Mouse (Mus musculus) liver, embryonic 13.5 days (tissue): ENCODE measurements around the gene Tmem190. TPM values are rescaled to one million over a fixed set of nuclear protein-coding genes. Genes with fewer than 3 reads are reported as not detected.

ENCODE experiments used
- ATAC-seq: fragments of 200-750 bp; cut with Nextera tagmentation; 2 replicates; pipeline ENCODE4 v1.8.0; 2017; ENCODE audit warnings: low read depth, mild to moderate bottlenecking, moderate number of reproducible peaks, moderate library complexity
- DNase-seq: peaks from one replicate; pipeline ENCODE4 v3.0.0; 2022
- H3K27ac ChIP-seq: fragments of 300-500 bp; sonication (generic); 2 replicates; pipeline ENCODE4 v1.5.1; 2015; ENCODE audit warnings: moderate library complexity, mild to moderate bottlenecking, inconsistent platforms
- H3K27me3 ChIP-seq: fragments of 300-500 bp; sonication (generic); 2 replicates; pipeline ENCODE4 v1.6.1; 2015; ENCODE audit warnings: mild to moderate bottlenecking, inconsistent platforms
- H3K36me3 ChIP-seq: fragments of 300-500 bp; sonication (generic); 2 replicates; pipeline ENCODE4 v1.6.1; 2015; ENCODE audit warnings: mild to moderate bottlenecking, inconsistent platforms
- H3K4me1 ChIP-seq: fragments of 300-500 bp; sonication (generic); replicated peaks from 2 replicates; pipeline ENCODE4 v1.6.1; 2015; ENCODE audit warnings: inconsistent platforms
- H3K4me2 ChIP-seq: fragments of 300-500 bp; sonication (generic); 2 replicates; pipeline ENCODE4 v1.6.1; 2015; ENCODE audit warnings: inconsistent platforms, mild to moderate bottlenecking, moderate library complexity
- H3K4me3 ChIP-seq: fragments of 300-500 bp; sonication (generic); replicated peaks from 2 replicates; pipeline ENCODE4 v1.5.1; 2015; ENCODE audit warnings: mild to moderate bottlenecking, inconsistent platforms
- H3K9ac ChIP-seq: fragments of 300-500 bp; sonication (generic); 2 replicates; pipeline ENCODE4 v1.6.1; 2015; ENCODE audit warnings: mild to moderate bottlenecking, inconsistent platforms
- H3K9me3 ChIP-seq: fragments of 300-500 bp; sonication (generic); replicated peaks from 2 replicates; pipeline ENCODE4 v1.6.1; 2016; ENCODE audit warnings: inconsistent platforms
- WGBS: fragments of 180-500 bp; shearing (Covaris S2); methylation state at CpG from one replicate; pipeline ENCODE4 v1.1.7; 2015; ENCODE audit not compliant: insufficient replicate concordance; 5-methylcytosine and 5-hydroxymethylcytosine counted together
- polyA plus RNA-seq: library from polyadenylated mRNA; unstranded; fragments of >200 nt; fragmentation: Nextera tagmentation; extraction: Ambion mirVana; gene quantifications from 2 replicates; pipeline ENCODE4 v1.2.1, GENCODE M21; 2015

The Tmem190 gene
- polyA plus RNA-seq, 1 experiment from 2014 or later, result 0.44 TPM

DNA sequence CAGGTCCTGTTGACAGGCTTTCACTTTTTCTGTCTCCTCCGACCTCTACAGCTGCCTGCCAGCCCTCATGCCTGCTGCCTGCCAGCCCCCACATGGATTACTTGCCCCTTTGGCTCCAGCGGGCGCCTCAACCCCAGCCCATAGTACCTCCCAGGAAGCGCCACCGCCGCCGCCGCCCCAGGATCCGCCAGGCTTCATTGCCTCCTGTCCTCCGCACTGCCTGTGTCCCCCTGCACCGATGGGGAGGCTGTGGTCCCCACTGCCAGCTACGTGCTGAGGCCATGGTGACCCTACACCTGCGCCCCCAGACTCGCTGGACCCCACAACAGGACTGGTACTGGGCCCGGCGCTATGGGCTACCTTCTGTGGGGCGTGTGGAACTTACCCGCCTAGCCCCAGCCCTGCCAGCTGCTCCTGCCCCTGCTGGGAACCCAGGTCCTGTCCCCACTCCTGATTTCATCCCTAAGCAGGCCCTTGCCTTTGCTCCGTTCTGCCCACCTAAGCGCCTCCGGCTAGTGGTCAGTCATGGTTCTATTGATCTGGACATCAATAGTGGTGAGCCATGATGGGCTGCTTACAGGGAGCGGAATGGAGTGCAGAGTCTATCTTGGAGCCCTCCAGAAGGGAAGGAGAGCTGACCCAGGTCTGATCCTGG, 36.3 kb upstream of the Tmem190 start:
- DNase-seq (peak; percentile 9), ATAC-seq (no peak)
- Histone ChIP-seq H3K27me3 (no peaks in the 10 kb centered on the region), H3K4me1 (peaks cover 98% of the 10 kb centered on the region), H3K9me3 (no peaks in the 10 kb centered on the region), H3K36me3 (peaks cover 68% of the 10 kb centered on the region), H3K9ac (peak overlapping the region; percentile 76), H3K4me2 (peak overlapping the region; percentile 96), H3K27ac (peak overlapping the region; percentile 99), H3K4me3 (peak overlapping the region; percentile 35)
- 85% methylated on average over 22 of the region's 22 CpGs for WGBS

- ATAC-seq (peak; percentile 77), DNase-seq (peak; percentile 78)
- peak overlapping the region; percentile 99 for H3K27ac ChIP-seq
- H3K36me3 ChIP-seq, result peaks cover 64% of the 10 kb centered on the region
- peak overlapping the region; percentile 35 for H3K4me3 ChIP-seq
- WGBS, result 31% methylated on average over 9 of the region's 9 CpGs
- H3K4me2 ChIP-seq, result peak overlapping the region; percentile 96
- H3K27me3 ChIP-seq, result no peaks in the 10 kb centered on the region
- H3K9ac ChIP-seq, result peak overlapping the region; percentile 76
- H3K9me3 ChIP-seq, result no peaks in the 10 kb centered on the region
- peaks cover 98% of the 10 kb centered on the region for H3K4me1 ChIP-seq
Measured at GRCm38 (mm10) chr7:4747156-4747899, 35.4 kb upstream of the Tmem190 start.

DNA sequence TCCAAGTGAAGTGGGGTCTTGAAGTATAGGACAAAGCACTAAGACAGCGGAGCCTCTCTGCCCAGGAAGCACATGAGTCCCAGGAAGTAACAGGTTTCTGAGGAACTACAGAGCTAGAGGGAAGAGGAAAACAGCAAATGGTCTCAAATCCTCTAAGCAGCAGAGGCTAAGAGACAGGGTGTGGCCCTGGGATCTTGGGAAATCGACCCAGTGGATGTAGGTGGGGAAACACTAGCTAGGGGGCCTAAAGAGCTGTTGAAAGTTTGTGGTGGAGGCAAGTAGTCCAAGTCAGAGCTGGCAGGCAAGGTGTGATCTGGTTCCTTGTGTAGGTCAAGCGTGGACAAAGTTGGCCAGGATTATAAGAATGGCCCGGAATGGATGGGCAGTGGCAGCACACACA, 34.4 kb upstream of the Tmem190 start:
- Histone ChIP-seq H3K4me2 (peak overlapping the region; percentile 96), H3K27ac (peak overlapping the region; percentile 99), H3K4me1 (peaks cover 98% of the 10 kb centered on the region)

GRCm38 (mm10) chr7:4749169-4749568, 33.6 kb upstream of the Tmem190 start:
- 44% methylated on average over 2 of the region's 2 CpGs for WGBS
- peak overlapping the region; percentile 96 for H3K4me2 ChIP-seq
- H3K9ac ChIP-seq, result peak overlapping the region; percentile 64
- peak overlapping the region; percentile 99 for H3K27ac ChIP-seq
- ATAC-seq (peak; percentile 15), DNase-seq (peak; percentile 59)
- no peaks in the 10 kb centered on the region for H3K27me3 ChIP-seq
- H3K36me3 ChIP-seq, result peaks cover 49% of the 10 kb centered on the region
- peaks cover 92% of the 10 kb centered on the region for H3K4me1 ChIP-seq
- H3K9me3 ChIP-seq, result no peaks in the 10 kb centered on the region
- no peak overlapping the region for H3K4me3 ChIP-seq

More for the DNA sequence above, 34.4 kb upstream of the Tmem190 start:
- H3K9me3 ChIP-seq, result no peaks in the 10 kb centered on the region
- H3K4me3 ChIP-seq, result peak overlapping the region; percentile 11; the same call in 1 of the 2 replicates
- ATAC-seq, result no peak
- no peak for DNase-seq
- H3K27me3 ChIP-seq, result no peaks in the 10 kb centered on the region
- H3K36me3 ChIP-seq, result peaks cover 55% of the 10 kb centered on the region
- WGBS, result 69% methylated on average over 4 of the region's 4 CpGs
- peak overlapping the region; percentile 64 for H3K9ac ChIP-seq

- 2% methylated on average over 30 of the region's 30 CpGs for WGBS
Measured at GRCm38 (mm10) chr7:4751971-4752820, 30.5 kb upstream of the Tmem190 start.

GRCm38 (mm10) chr7:4752821-4753570, 29.7 kb upstream of the Tmem190 start, which contains the start of gene Cox6b2:
TSS of gene Cox6b2 (minus strand) at chr7:4753094.
- Histone ChIP-seq H3K4me3 (peak within 1 kb of the TSS; percentile 71), H3K9me3 (no peaks in the 10 kb centered on the region), H3K27ac (peak within 1 kb of the TSS; percentile 99), H3K27me3 (0 out of 2 replicates have a peak, but pooled peaks cover 2% of the 10 kb centered on the region), H3K4me2 (peak within 1 kb of the TSS; percentile 88), H3K4me1 (peaks cover 53% of the 10 kb centered on the region), H3K36me3 (peaks cover 20% of the 10 kb centered on the region), H3K9ac (peak within 1 kb of the TSS; percentile 81)
- peak; percentile 92 for DNase-seq
- ATAC-seq, result peak; percentile 82
- WGBS, result 3% methylated on average over 24 of the region's 24 CpGs

More at GRCm38 (mm10) chr7:4751971-4752820, 30.5 kb upstream of the Tmem190 start:
- Histone ChIP-seq H3K4me3 (peak overlapping the region; percentile 71), H3K4me1 (peaks cover 61% of the 10 kb centered on the region), H3K9me3 (no peaks in the 10 kb centered on the region), H3K36me3 (peaks cover 20% of the 10 kb centered on the region), H3K27me3 (no peaks in the 10 kb centered on the region), H3K9ac (peak overlapping the region; percentile 81), H3K4me2 (peak overlapping the region; percentile 88), H3K27ac (peak overlapping the region; percentile 99)
- ATAC-seq, result peak; percentile 73
- DNase-seq, result peak; percentile 73

DNA sequence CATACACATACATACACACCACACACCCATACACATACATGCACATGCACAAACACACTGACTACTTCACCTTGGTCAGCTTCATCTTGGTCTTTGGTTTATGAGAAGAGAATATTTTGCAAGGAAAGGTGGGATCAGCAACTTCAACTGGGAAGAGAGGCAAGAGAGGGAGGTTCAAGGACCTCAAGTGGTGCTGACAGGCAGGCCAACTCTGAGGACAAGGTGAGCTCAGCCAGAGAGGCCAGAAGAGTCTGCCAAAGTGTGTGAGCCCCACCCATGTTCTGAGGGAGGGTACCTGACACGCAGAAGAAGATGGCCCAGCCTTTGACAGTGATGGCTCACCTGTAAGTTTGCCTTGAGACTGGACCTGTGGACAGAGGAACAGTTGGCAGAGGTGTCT, 23.1 kb upstream of the Tmem190 start:
- H3K27ac ChIP-seq, result no peak overlapping the region
- no peak for DNase-seq

GRCm38 (mm10) chr7:4764946-4765710, 17.6 kb upstream of the Tmem190 start:
- H3K27ac ChIP-seq, result no peak overlapping the region
- H3K27me3 ChIP-seq, result peaks cover 40% of the 10 kb centered on the region
- no peaks in the 10 kb centered on the region for H3K4me1 ChIP-seq
- WGBS, result 30% methylated on average over 4 of the region's 4 CpGs
- 0 out of 2 replicates have a peak overlapping the region, but pooled peaks have one; percentile 23 for H3K9ac ChIP-seq
- DNase-seq, result no peak
- ATAC-seq, result no peak
- H3K9me3 ChIP-seq, result no peaks in the 10 kb centered on the region
- H3K4me2 ChIP-seq, result no peak overlapping the region
- no peak overlapping the region for H3K4me3 ChIP-seq
- H3K36me3 ChIP-seq, result no peaks in the 10 kb centered on the region

More for the DNA sequence above, 23.1 kb upstream of the Tmem190 start:
- Histone ChIP-seq H3K9me3 (no peaks in the 10 kb centered on the region), H3K4me1 (no peaks in the 10 kb centered on the region), H3K27me3 (peaks cover 34% of the 10 kb centered on the region), H3K36me3 (no peaks in the 10 kb centered on the region), H3K4me2 (no peak overlapping the region), H3K9ac (no peak overlapping the region), H3K4me3 (no peak overlapping the region)
- WGBS, result 50% methylated on average over 1 of the region's 1 CpGs
- ATAC-seq, result no peak

GRCm38 (mm10) chr7:4771202-4771601, 11.5 kb upstream of the Tmem190 start, which contains the start of gene Fam71e2:
TSS of gene Fam71e2 (minus strand) at chr7:4771302.
- no peaks in the 10 kb centered on the region for H3K4me1 ChIP-seq
- no peak for DNase-seq
- 48% methylated on average over 3 of the region's 5 CpGs for WGBS
- H3K9me3 ChIP-seq, result no peaks in the 10 kb centered on the region
- H3K4me2 ChIP-seq, result no peak within 1 kb of the TSS
- H3K36me3 ChIP-seq, result no peaks in the 10 kb centered on the region
- H3K4me3 ChIP-seq, result no peak within 1 kb of the TSS
- H3K27ac ChIP-seq, result no peak within 1 kb of the TSS
- H3K27me3 ChIP-seq, result peaks cover 47% of the 10 kb centered on the region
- no peak within 1 kb of the TSS for H3K9ac ChIP-seq
- no peak for ATAC-seq

DNA sequence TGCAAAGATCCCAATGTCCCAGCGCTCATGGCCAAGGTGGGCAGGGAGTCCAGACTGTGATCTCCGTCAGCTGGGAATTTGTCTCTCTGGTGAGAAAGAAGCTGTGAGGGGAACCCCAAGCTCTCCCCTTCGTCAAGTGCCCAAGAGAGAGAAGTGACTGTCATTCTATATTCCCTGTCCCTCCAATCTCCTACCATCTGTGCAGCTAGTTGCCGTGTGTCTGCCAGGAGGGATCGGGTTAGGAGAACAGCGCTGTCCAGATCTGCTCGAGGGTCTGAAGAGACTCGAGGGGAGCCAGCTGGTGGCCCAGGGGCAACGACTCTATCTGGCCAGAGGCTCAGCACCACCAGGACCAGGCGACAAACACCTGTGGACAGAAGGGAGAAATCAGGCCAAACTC, 6.6 kb upstream of the Tmem190 start:
- DNase-seq (no peak), ATAC-seq (no peak)
- H3K9me3 ChIP-seq, result no peaks in the 10 kb centered on the region
- H3K4me2 ChIP-seq, result no peak overlapping the region
- H3K9ac ChIP-seq, result no peak overlapping the region
- no peaks in the 10 kb centered on the region for H3K36me3 ChIP-seq
- H3K27ac ChIP-seq, result no peak overlapping the region
- 42% methylated on average over 10 of the region's 10 CpGs for WGBS
- H3K4me3 ChIP-seq, result no peak overlapping the region
- H3K27me3 ChIP-seq, result peaks cover 83% of the 10 kb centered on the region
- peaks cover 17% of the 10 kb centered on the region for H3K4me1 ChIP-seq
